Mouse (Mus musculus): ENCODE data around the gene Gm20458. TPM values are rescaled to one million over a fixed set of nuclear protein-coding genes. Genes with fewer than 3 reads are reported as not detected.

Gm20458 gene
- polyA plus RNA-seq, 1 experiment from 2014 or later, result 12.5 TPM

DNA sequence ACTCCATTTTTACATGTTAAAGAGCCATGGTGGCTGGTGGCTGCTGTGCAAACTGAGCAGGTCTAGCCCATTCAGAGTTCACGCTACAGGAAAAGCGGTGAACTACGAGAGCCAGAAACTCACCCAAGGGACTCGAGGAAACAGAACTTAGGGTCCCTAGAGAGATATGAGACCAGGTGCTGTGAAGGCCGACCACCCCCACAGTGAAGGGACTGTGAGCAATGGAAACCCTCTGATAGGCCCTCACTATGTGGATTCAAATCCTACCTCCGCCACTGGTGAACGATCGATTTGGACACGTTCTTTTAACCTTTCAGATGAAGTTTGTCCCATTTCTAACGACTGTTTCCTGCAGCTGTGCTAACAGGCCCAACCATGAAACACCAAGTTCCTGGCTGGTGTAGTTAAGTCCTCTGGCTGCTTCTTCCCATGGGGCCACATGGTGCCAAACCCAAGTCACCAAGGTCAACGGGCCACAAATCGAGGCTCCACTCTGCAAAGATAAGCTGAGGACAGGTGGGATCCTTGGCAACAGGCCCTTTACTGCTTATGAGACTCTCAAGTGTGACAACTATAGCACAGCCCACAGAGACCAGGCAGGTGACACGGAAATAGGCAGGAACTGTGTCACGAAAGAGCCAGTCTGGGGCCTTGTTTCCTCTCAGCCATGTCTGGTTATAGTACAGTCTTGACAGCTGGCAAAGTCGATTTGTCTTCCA lies 37.9 kb upstream of the Gm20458 start:
- no peak overlapping the region for H3K9ac ChIP-seq (ENCODE audit: low read depth, low read length)
- H3K27ac ChIP-seq (replicated peaks; ENCODE audit: low read depth, low read length), result no peak overlapping the region; the same call in 1 of the 2 replicates
- H3K27me3 ChIP-seq (replicated peaks; ENCODE audit: control insufficient read depth, insufficient read depth, low read length), result no peaks in the 10 kb centered on the region
- no peak for DNase-seq (ENCODE audit: low spot score)
- 85% methylated on average over 15 of the region's 15 CpGs for WGBS
- no peak for ATAC-seq (ENCODE audit: low read depth)
- no peaks in the 10 kb centered on the region for H3K4me1 ChIP-seq (ENCODE audit: control insufficient read depth, insufficient read depth, low read length)
- H3K36me3 ChIP-seq (ENCODE audit: control insufficient read depth, insufficient read depth, low read length), result peaks cover 42% of the 10 kb centered on the region
- no peak overlapping the region for H3K4me2 ChIP-seq (ENCODE audit: low read depth, low read length)
- H3K4me3 ChIP-seq (ENCODE audit: low read depth, low read length), result no peak overlapping the region
- no peaks in the 10 kb centered on the region for H3K9me3 ChIP-seq (ENCODE audit: control insufficient read depth, low read length)

DNA sequence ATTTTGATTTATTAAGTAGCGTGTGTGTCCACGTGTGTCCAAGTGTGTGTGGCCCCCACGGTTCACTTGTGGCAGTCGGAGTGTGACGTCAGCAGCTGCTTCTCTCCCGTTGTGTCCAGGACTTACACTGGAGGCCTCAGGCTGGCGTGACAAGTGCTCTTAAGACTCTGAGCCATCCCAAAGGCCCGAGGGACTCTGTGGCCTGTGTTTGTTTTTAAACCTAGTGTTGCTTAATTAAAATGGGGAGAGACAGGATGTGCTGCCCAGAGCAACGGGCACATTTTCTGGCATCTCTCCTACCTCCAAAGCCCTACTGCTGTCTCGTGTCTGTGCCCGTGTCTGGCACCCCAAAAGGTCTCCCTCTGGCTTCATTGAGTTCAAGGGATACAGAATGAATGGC lies 37.3 kb upstream of the Gm20458 start:
- H3K4me1 ChIP-seq (ENCODE audit: control insufficient read depth, insufficient read depth, low read length), result no peaks in the 10 kb centered on the region
- no peak overlapping the region for H3K4me3 ChIP-seq (ENCODE audit: low read depth, low read length)
- H3K9me3 ChIP-seq (ENCODE audit: control insufficient read depth, low read length), result no peaks in the 10 kb centered on the region
- peaks cover 48% of the 10 kb centered on the region for H3K36me3 ChIP-seq (ENCODE audit: control insufficient read depth, insufficient read depth, low read length)
- DNase-seq (ENCODE audit: low spot score), result no peak
- H3K4me2 ChIP-seq (ENCODE audit: low read depth, low read length), result no peak overlapping the region
- no peak overlapping the region for H3K9ac ChIP-seq (ENCODE audit: low read depth, low read length)
- 81% methylated on average over 11 of the region's 11 CpGs for WGBS
- H3K27ac ChIP-seq (replicated peaks; ENCODE audit: low read depth, low read length), result no peak overlapping the region; the same call in 1 of the 2 replicates
- ATAC-seq (ENCODE audit: low read depth), result no peak
- H3K27me3 ChIP-seq (replicated peaks; ENCODE audit: control insufficient read depth, insufficient read depth, low read length), result no peaks in the 10 kb centered on the region

DNA sequence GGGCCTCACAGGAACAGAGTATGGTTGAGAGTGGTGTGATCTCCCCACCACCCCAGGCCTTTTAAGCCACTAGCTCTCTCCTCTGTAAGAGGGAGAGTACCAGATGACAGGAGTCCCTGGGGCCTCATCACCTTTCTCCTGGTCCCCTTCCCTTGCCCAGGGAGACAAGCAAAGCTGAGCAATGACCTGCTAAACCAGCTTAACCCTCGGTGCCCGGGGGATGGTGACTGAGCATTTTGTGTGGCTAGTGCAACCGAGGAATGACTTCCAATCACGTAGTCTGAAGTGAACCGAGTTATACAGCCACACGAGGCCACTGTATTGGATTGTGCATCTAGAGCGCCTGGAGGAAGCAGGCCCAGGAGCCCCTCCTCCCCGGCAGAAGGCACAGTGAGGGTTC lies 36.4 kb upstream of the Gm20458 start:
- 87% methylated on average over 8 of the region's 8 CpGs for WGBS
- H3K27me3 ChIP-seq (replicated peaks; ENCODE audit: control insufficient read depth, insufficient read depth, low read length), result no peaks in the 10 kb centered on the region
- ATAC-seq (ENCODE audit: low read depth) (no peak), DNase-seq (ENCODE audit: low spot score) (no peak)
- no peak overlapping the region for H3K4me2 ChIP-seq (ENCODE audit: low read depth, low read length)
- H3K4me3 ChIP-seq (ENCODE audit: low read depth, low read length), result no peak overlapping the region
- H3K36me3 ChIP-seq (ENCODE audit: control insufficient read depth, insufficient read depth, low read length), result peaks cover 58% of the 10 kb centered on the region
- H3K4me1 ChIP-seq (ENCODE audit: control insufficient read depth, insufficient read depth, low read length), result no peaks in the 10 kb centered on the region
- H3K9me3 ChIP-seq (ENCODE audit: control insufficient read depth, low read length), result no peaks in the 10 kb centered on the region
- no peak overlapping the region for H3K27ac ChIP-seq (replicated peaks; ENCODE audit: low read depth, low read length)
- H3K9ac ChIP-seq (ENCODE audit: low read depth, low read length), result no peak overlapping the region

DNA sequence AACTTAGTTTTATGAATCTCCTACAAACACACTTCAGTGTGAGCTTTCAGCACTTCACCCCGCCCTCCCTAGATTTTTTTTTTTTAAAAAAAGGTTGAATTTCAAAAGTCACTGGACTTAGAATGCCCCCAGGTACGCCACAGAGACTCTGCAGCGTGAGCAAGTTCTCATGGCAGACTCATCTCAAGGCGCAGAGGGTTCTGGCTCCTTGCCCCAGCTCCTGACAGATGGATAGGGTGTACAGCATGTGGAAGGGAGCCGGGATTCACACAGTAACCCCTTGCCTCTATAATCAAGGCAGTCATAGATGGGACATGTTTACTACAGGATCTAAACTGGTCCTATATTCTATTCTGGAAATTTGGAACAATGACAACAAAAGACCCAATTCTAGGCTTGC lies 35.4 kb upstream of the Gm20458 start:
- no peaks in the 10 kb centered on the region for H3K27me3 ChIP-seq (replicated peaks; ENCODE audit: control insufficient read depth, insufficient read depth, low read length)
- H3K9me3 ChIP-seq (ENCODE audit: control insufficient read depth, low read length), result no peaks in the 10 kb centered on the region
- peaks cover 59% of the 10 kb centered on the region for H3K36me3 ChIP-seq (ENCODE audit: control insufficient read depth, insufficient read depth, low read length)
- no peak for ATAC-seq (ENCODE audit: low read depth)
- H3K27ac ChIP-seq (replicated peaks; ENCODE audit: low read depth, low read length), result no peak overlapping the region
- no peak overlapping the region for H3K9ac ChIP-seq (ENCODE audit: low read depth, low read length)
- no peak overlapping the region for H3K4me2 ChIP-seq (ENCODE audit: low read depth, low read length)
- WGBS, result 81% methylated on average over 5 of the region's 5 CpGs
- no peak for DNase-seq (ENCODE audit: low spot score)
- no peak overlapping the region for H3K4me3 ChIP-seq (ENCODE audit: low read depth, low read length)
- peaks cover under 1% of the 10 kb centered on the region; the same call in 1 of the 2 replicates for H3K4me1 ChIP-seq (ENCODE audit: control insufficient read depth, insufficient read depth, low read length)

DNA sequence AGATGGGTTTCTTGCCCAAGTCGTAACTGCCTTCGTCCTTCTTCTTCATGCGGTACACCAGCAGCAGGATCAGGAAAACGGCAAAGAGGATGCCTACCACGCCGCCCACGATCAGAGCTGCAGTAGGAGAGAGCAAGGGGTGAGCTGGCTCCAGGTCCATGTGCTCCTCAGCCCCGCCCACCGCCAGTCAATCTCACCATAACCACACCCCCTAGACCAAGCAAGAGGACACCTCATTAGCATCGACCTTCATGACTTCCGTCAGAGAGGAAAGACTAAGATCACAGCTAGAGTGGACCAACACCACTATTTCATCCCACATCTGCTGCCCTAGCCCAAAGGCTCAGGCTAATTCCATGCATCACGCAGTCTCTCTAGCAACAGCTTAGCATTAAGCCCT lies 34.6 kb upstream of the Gm20458 start:
- no peak; the same call in 1 of the 2 replicates for ATAC-seq (ENCODE audit: low read depth)
- Histone ChIP-seq H3K4me2 (ENCODE audit: low read depth, low read length) (no peak overlapping the region), H3K36me3 (ENCODE audit: control insufficient read depth, insufficient read depth, low read length) (peaks cover 59% of the 10 kb centered on the region)

DNA sequence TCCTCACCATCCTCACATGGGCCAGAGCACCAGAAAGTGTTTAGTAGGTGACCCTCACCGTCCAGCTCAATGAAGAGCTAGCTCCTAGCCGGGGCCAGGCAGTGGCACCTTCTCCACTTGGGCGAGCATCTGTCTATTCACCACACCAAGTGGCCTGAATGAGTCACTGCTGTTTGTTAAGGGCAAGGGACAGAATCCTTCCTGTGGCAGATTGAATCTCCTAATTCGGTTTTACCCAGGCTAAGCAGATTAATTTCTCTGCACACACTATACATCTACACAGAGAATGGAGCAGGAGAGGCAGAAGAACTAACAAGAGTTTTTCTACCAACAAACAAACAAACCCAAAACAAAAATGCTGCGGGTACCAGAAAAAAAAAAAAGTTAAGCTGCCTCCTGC lies 33.8 kb upstream of the Gm20458 start:
- no peak overlapping the region for H3K9ac ChIP-seq (ENCODE audit: low read depth, low read length)
- WGBS, result 84% methylated on average over 5 of the region's 5 CpGs
- ATAC-seq (ENCODE audit: low read depth) (no peak), DNase-seq (ENCODE audit: low spot score) (no peak)
- peaks cover 16% of the 10 kb centered on the region for H3K4me1 ChIP-seq (ENCODE audit: control insufficient read depth, insufficient read depth, low read length)
- no peaks in the 10 kb centered on the region for H3K27me3 ChIP-seq (replicated peaks; ENCODE audit: control insufficient read depth, insufficient read depth, low read length)
- H3K36me3 ChIP-seq (ENCODE audit: control insufficient read depth, insufficient read depth, low read length), result peaks cover 59% of the 10 kb centered on the region
- H3K27ac ChIP-seq (replicated peaks; ENCODE audit: low read depth, low read length), result no peak overlapping the region
- no peak overlapping the region for H3K4me2 ChIP-seq (ENCODE audit: low read depth, low read length)
- H3K9me3 ChIP-seq (ENCODE audit: control insufficient read depth, low read length), result no peaks in the 10 kb centered on the region
- no peak overlapping the region for H3K4me3 ChIP-seq (ENCODE audit: low read depth, low read length)

More for the DNA sequence above, 34.6 kb upstream of the Gm20458 start:
- no peak overlapping the region for H3K4me3 ChIP-seq (ENCODE audit: low read depth, low read length)
- 36% methylated on average over 11 of the region's 12 CpGs for WGBS
- H3K4me1 ChIP-seq (ENCODE audit: control insufficient read depth, insufficient read depth, low read length), result peaks cover 7% of the 10 kb centered on the region
- H3K9ac ChIP-seq (ENCODE audit: low read depth, low read length), result no peak overlapping the region
- H3K27me3 ChIP-seq (replicated peaks; ENCODE audit: control insufficient read depth, insufficient read depth, low read length), result no peaks in the 10 kb centered on the region
- no peak overlapping the region for H3K27ac ChIP-seq (replicated peaks; ENCODE audit: low read depth, low read length)
- no peaks in the 10 kb centered on the region for H3K9me3 ChIP-seq (ENCODE audit: control insufficient read depth, low read length)
- DNase-seq (ENCODE audit: low spot score), result no peak

DNA sequence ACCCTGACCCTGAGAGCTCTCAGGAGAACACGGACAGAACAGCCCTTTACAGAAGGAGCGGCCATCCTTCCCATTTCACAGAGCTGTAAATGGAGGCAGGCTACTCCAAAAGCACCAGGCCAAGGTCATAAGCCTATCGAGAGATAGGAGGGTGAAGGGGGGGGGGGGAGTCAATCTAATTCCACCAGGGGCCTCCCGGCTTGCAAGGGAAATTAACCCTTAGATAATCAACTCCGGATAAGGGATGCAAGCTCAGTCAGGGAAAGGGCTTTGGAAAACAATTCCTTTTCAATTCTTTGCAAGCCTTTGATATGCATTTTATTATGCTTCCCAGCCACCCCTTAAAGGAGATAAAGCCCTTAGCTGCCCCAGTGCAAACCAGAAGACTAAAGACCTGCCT lies 32.3 kb upstream of the Gm20458 start:
- ATAC-seq (ENCODE audit: low read depth) (no peak), DNase-seq (ENCODE audit: low spot score) (no peak)
- H3K27ac ChIP-seq (replicated peaks; ENCODE audit: low read depth, low read length), result no peak overlapping the region
- H3K9me3 ChIP-seq (ENCODE audit: control insufficient read depth, low read length), result no peaks in the 10 kb centered on the region
- H3K4me2 ChIP-seq (ENCODE audit: low read depth, low read length), result no peak overlapping the region
- 48% methylated on average over 5 of the region's 5 CpGs for WGBS
- peaks cover 55% of the 10 kb centered on the region for H3K36me3 ChIP-seq (ENCODE audit: control insufficient read depth, insufficient read depth, low read length)
- no peaks in the 10 kb centered on the region for H3K27me3 ChIP-seq (replicated peaks; ENCODE audit: control insufficient read depth, insufficient read depth, low read length)
- no peak overlapping the region for H3K9ac ChIP-seq (ENCODE audit: low read depth, low read length)
- H3K4me3 ChIP-seq (ENCODE audit: low read depth, low read length), result no peak overlapping the region
- H3K4me1 ChIP-seq (ENCODE audit: control insufficient read depth, insufficient read depth, low read length), result peaks cover 31% of the 10 kb centered on the region

DNA sequence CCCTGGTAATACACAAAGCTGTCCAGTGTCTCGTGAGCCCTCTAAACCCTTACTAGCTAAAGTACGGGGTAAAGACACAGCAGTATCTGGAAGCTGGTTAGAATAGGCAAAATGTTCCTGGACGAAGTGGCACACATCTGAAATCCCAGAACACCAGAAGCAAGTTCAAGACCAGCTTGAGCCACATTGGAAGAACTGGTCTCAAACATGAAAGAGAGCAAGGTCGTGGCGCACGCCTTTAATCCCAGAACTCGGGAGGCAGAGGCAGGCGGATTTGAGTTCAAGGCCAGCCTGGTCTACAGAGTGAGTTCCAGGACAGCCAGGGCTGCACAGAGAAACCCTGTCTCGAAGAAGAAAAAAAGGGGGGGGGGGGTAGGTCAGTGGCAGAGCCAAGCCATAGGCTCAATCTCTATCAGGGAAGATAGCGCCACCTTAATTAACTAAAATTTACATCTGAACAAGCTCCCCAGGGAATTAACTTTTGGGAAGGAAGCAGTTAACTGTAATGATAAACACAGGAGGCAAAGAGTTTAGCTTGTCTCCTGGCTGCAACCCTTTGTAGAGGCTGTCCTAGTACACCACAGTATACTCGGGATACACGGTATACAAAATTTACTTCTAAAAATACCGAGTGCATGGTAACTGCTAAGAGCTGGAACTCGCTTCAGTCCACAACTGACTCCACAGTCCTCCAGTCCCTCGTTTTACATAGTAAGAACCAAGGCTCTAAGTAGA lies 30.7 kb upstream of the Gm20458 start:
- peaks cover 42% of the 10 kb centered on the region for H3K36me3 ChIP-seq (ENCODE audit: control insufficient read depth, insufficient read depth, low read length)
- ATAC-seq (ENCODE audit: low read depth) (0 out of 2 replicates have a peak, but pooled peaks have one; percentile 16), DNase-seq (ENCODE audit: low spot score) (no peak)
- WGBS, result 53% methylated on average over 15 of the region's 15 CpGs
- H3K27me3 ChIP-seq (replicated peaks; ENCODE audit: control insufficient read depth, insufficient read depth, low read length), result no peaks in the 10 kb centered on the region
- H3K9ac ChIP-seq (ENCODE audit: low read depth, low read length), result no peak overlapping the region
- peak overlapping the region; percentile 53 for H3K27ac ChIP-seq (replicated peaks; ENCODE audit: low read depth, low read length)
- 0 out of 2 replicates have a peak overlapping the region, but pooled peaks have one; percentile 44 for H3K4me2 ChIP-seq (ENCODE audit: low read depth, low read length)
- no peaks in the 10 kb centered on the region for H3K9me3 ChIP-seq (ENCODE audit: control insufficient read depth, low read length)
- H3K4me1 ChIP-seq (ENCODE audit: control insufficient read depth, insufficient read depth, low read length), result peaks cover 40% of the 10 kb centered on the region
- H3K4me3 ChIP-seq (ENCODE audit: low read depth, low read length), result no peak overlapping the region

Data from embryonic facial prominence, embryonic 14.5 days (tissue).